Mouse (Mus musculus): ENCODE measurements around the gene Stac2.

The Stac2 gene

GRCm38 (mm10) chr11:98050940-98051339, 2.3 kb downstream of the Stac2 start:
- in situ Hi-C loops (cut with MseI, MboI): no loop called here

- in situ Hi-C loops (cut with MseI, MboI): no loop called here
Measured at GRCm38 (mm10) chr11:98050520-98050815, 2.8 kb downstream of the Stac2 start.

- in situ Hi-C loops (cut with MseI, MboI): no loop called here
Measured at GRCm38 (mm10) chr11:98049672-98050519, 3.4 kb downstream of the Stac2 start.

GRCm38 (mm10) chr11:98047745-98048144, 5.5 kb downstream of the Stac2 start:
- in situ Hi-C loops (cut with MseI, MboI): no loop called here

DNA sequence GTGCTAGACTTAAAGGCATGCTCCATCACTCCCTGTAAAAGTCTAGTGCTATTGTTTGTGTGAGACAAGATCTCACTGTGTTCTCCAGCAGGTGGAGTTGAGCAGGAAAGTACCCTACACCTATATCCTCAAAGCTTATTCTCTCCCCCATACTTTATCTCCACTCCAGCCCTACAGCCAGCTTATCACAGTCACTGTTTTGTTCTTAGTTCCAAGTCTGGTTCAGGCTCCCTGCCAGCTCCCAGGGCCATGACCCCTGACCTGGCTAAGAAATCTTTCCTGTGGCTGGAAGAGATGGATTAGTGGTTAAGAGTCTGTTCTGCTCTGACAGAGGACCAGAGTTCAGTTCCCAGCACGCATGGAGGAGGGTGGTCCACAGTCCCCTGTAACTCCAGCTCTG, 6.8 kb downstream of the Stac2 start:
- in situ Hi-C loops (cut with MseI, MboI): no loop called here

DNA sequence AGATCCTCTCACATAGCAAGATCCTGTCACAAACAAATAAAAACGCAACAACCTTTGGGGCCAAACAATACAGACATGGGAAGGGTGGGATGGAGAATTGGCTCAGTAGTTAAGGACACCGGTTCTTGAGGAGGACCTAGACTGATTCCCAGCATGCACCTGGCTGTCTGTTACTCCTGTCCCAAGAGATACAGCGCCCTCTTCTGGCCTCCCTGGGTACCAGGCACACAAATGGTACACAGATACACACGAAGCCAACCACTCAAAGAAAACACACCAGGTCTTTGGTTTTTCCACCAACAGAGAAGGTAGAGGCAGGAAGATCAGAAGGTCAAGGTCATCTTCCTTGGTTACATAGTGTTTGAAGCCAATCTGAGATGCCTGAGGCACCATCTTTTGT, 7.7 kb downstream of the Stac2 start:
- in situ Hi-C loops (cut with MseI, MboI): no loop called here

DNA sequence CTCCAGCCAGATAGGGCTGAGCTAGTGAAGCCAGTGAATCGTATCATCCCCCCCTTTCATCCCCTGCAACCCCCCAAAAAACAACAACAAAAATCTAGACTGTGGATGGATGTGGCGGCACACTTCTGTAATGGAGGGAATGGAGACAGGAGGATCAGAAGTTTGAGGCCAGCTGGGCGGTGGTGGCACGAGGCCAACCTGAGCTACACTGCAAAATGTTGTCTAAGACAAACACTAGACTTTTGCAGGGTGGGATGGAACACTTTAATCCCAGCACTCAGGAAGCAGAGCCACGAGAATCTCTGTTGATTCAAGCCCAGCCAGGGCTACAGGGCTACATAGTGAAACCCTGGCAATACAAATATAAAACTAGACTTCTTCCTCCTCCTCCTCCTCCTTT, 9.2 kb downstream of the Stac2 start:
- in situ Hi-C loops (cut with MseI, MboI): no loop called here

DNA sequence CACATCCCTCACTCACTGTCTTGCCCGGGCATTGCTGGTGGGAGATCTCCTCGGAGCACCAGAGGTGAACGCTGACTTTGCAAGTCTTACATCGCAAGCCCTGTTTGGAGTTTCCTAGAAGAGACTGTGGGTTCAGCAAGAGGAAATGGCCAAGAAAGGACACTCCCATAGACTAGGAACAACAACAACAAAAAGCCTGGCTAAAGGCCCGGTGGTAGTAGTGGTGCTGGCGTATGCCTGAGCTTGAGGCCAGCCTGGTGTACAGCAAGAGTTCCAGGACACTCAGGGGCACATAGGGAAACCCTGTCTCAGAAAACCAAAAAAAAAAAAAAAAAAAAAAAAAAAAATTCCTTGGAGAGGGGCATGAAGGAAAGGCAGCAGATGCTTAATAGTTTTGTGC, 10.5 kb downstream of the Stac2 start:
- in situ Hi-C loops (cut with MseI, MboI): no loop called here

GRCm38 (mm10) chr11:98040975-98041374, 12.3 kb downstream of the Stac2 start:
- in situ Hi-C loops (cut with MseI, MboI): no loop called here

DNA sequence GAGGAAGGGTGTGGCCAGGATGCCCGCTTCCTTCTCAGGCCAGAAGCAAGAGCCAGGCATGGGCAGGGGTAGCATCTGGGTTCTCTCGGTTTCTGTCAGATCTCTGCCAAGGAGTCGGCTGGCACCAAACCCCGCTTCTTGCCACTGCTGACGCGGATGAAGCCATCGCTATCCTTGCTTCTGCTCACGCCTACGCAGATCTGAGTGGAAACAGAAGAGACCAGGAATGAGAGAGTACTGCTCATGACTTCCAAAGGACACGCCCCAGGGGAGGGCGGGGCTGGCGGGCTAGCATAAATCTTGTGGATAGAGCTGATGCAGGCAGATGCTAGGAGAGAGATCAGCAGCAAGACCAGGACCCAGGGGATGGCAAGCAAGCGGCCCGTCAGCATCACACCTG, 15.4 kb downstream of the Stac2 start:
- in situ Hi-C loops (cut with MseI, MboI): no loop called here

- in situ Hi-C loops (cut with MseI, MboI): no loop called here
Measured at GRCm38 (mm10) chr11:98035977-98036377, 17.3 kb downstream of the Stac2 start.

GRCm38 (mm10) chr11:98034840-98035239, 18.4 kb downstream of the Stac2 start:
- in situ Hi-C loops (cut with MseI, MboI): loop anchor here (5.0 kb wide), 1 partner anchor 42 kb away; no protein-coding TSS in a partner anchor

DNA sequence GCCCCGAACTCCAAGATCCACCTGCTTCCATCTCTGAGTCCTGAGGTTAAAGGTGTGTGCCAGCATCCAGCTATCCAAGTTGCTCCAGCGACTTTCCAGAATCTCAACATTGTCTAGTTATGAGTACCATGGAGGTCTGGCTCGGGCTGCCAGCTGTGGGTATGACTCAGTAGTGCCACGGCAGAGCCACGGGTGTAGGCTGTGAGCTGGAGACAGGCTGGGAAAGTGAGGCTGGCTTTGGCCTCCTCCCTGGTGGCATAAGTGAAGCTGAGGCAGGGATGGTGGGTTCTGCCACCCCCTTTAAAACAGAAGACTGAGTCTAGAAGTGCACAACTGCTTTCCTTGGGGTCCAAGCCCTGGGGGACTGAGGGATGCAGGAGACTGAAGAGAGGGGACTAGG, 19.2 kb downstream of the Stac2 start:
- in situ Hi-C loops (cut with MseI, MboI): loop anchor here (5.0 kb wide), 1 partner anchor 43 kb away; no protein-coding TSS in a partner anchor

DNA sequence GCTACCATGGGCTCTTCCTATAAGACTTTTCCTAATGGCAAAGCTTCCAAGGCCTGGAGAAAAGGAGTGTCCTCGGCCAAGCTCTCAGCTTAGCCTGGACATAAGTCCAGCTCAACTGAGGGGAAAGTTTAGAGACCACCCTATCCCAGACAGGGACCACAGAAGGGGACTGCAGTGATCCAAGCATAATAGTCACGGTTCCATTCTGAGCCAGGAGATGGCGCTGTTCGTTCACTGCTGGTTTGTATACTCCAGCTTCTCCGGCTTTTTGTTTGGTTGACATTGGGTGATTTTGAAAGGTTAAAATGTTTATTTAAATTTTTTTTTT, 21.9 kb downstream of the Stac2 start:
- in situ Hi-C loops (cut with MseI, MboI): loop anchor here (5.0 kb wide), 1 partner anchor 46 kb away; no protein-coding TSS in a partner anchor

DNA sequence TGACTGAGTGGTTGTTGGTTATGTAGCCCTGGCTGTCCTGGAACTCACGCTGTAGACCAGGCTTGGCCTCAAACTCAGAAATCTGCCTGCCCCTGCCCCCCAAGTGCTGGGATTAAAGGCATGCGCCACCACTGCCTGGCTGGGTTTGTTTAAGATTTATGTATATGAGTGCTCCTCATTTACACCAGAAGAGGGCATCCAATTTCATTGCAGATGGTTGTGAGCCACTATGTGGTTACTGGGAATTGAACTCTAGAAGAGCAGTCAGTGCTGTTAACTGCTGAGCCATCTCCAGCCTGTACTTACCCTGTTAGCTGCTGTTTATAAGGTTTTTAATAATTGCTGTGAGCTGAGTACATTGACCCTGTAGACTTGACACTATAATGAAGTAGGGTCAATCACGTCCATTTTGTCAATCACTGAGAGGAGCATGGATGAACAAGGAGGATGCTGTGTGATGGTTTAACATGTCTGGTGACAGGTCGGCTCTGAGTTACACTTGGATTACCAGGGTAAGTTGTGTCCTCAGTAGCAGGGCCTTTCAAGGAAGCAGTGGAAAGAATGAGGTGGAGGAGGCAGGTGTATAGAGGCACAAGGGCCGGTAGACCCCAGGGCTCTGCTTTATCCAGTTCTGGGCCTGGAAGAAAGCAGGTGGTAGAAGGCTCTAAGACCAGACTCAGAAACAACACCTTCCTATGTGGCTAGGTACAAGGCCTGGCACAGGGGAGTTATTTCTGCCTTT, 22.4 kb downstream of the Stac2 start:
- in situ Hi-C loops (cut with MseI, MboI): loop anchor here (5.0 kb wide), 1 partner anchor 46 kb away; no protein-coding TSS in a partner anchor

DNA sequence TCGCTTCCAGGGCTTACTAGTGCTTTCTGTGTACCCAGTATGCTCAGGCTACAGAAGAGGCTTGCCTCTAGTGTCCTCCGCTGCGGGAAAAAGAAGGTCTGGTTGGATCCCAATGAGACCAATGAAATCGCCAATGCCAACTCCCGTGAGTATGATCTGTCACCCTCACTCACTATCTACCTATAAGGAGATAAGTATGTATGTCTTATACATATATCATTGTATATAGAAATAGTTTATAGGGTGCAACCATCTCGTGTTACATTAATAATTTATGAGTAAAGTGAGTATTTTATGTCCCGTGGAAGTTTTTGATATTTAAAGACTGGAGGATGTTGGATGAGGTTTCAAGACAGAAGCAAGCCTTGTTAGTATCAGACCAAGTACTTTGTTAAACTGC, 25.5 kb downstream of the Stac2 start:
- in situ Hi-C loops (cut with MseI, MboI): no loop called here

GRCm38 (mm10) chr11:98027297-98027688, 26.0 kb downstream of the Stac2 start:
- in situ Hi-C loops (cut with MseI, MboI): no loop called here

GRCm38 (mm10) chr11:98026570-98027296, 26.5 kb downstream of the Stac2 start, which contains the start of gene Rpl19:
Gene Rpl19, plus strand, starts transcription at chr11:98026710.
- in situ Hi-C loops (cut with MseI, MboI): no loop called here

DNA sequence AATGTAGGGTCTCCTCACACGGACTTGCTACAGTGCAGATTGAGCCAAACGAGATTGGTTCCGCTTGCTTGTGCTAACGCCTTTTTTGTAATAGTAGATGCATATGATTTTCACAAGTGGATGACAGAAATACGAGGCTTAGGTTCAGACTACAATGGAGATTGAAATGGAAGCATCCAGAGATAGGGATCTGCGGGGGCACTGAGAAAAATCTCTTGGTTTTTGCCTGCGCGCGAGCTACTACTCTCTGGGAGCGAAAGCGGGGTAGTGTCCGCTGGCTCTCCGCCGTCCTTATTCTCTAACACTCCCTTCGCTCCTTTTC, 27.1 kb downstream of the Stac2 start:
- in situ Hi-C loops (cut with MseI, MboI): no loop called here

DNA sequence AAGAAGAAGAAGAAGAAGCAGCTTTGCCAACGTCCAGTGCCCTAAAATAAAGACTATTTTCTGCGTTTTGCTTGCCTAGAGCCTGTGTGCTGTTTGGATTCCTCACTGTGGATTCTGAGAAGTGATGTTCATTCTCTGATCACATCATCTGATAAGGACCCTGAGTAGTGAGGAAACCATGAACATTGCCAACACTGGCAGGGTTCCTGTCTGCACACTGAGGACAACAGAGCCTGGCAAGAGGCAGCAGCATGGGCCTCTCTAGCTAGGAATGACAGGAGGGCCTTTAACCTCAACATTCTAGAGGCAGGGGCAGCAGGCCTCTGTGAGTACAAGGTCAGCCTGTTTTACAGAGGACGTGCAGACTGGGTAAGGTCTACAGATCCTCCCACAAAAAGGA, 28.7 kb downstream of the Stac2 start:
- in situ Hi-C loops (cut with MseI, MboI): no loop called here

- in situ Hi-C loops (cut with MseI, MboI): no loop called here
Measured at GRCm38 (mm10) chr11:98022555-98023371, 30.5 kb downstream of the Stac2 start, which contains the start of gene Cacnb1. Gene Cacnb1, minus strand, starts transcription at chr11:98023034.

DNA sequence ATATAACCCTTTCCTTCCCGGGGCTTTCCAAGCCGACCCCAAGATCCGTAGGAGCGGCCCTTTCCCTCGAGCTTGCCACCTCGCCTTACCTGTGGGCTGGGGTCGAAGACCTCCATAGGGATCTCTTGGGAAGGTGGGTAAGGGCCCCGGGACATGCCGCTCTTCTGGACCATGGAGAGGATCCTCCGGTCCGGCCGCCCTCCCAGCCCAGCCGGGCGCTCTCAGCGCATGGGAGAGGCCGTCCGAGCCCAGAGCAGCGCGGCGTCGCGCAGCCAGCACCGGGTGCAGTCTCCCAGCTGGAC, 31.1 kb downstream of the Stac2 start:
- in situ Hi-C loops (cut with MseI, MboI): no loop called here
